Mouse (Mus musculus): ENCODE data around the gene Gm14124. TPM values are rescaled to one million over a fixed set of nuclear protein-coding genes. Genes with fewer than 3 reads are reported as not detected.
A peak's percentile ranks its signal among the peaks of the same experiment; 100 is the strongest.
"Not testable (repeated sequence)": the region's sequence is repeated elsewhere in the genome, so short reads cannot be mapped to it uniquely, and the experiment has no call there.

Gene Gm14124
- polyA plus RNA-seq (2012; rRNA removed) (not detected in 2 replicates), polyA plus RNA-seq (2014; fragmentation: Nextera tagmentation; extraction: Ambion mirVana) (not detected in 2 replicates)

DNA sequence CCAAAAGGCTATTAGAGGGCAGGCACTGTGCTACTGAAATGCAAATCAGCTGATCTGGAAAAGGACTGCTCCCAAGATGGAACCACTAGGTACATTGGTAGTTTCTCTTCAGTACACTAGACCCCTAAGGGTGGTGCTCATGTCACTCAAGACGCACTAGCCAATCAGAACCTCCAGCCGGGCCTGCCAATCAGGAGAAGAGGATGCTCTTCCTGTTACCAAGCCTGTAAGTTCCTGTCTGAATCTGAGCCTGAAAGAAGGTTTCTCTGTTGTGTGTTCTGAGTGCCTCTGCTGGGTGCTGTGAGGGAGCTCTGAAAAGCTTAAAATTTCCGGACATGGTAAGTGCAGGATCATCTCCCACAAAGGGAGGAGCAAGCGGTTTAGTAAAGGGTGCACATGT lies at the start of gene Gm14124:
Gm14124 (plus strand) TSS at position 227 of the 400 bp plus-strand sequence.
- H3K9me3 ChIP-seq (ENCODE audit: control insufficient read depth, low read length); H3K27me3 ChIP-seq (ENCODE audit: control insufficient read depth, insufficient read depth, low read length); H3K4me3 ChIP-seq (ENCODE audit: insufficient read depth in 1 of 2, low read depth in 2 of 2, low read length in 2 of 2); H3K27ac ChIP-seq; H3K36me3 ChIP-seq (replicated peaks; ENCODE audit: control insufficient read depth, insufficient read depth, low read depth); DNase-seq (ENCODE audit: low read depth in 3 of 3, low spot score in 3 of 3); H3K4me1 ChIP-seq (replicated peaks; ENCODE audit: control insufficient read depth in 2 of 2, insufficient read depth in 2 of 2, low read length in 1 of 2); ATAC-seq (ENCODE audit: insufficient read depth); H3K4me2 ChIP-seq (ENCODE audit: low read depth); H3K9ac ChIP-seq (replicated peaks): not testable (repeated sequence)
- 48% methylated on average over 4 of the region's 4 CpGs for WGBS (ENCODE audit: insufficient replicate concordance)

DNA sequence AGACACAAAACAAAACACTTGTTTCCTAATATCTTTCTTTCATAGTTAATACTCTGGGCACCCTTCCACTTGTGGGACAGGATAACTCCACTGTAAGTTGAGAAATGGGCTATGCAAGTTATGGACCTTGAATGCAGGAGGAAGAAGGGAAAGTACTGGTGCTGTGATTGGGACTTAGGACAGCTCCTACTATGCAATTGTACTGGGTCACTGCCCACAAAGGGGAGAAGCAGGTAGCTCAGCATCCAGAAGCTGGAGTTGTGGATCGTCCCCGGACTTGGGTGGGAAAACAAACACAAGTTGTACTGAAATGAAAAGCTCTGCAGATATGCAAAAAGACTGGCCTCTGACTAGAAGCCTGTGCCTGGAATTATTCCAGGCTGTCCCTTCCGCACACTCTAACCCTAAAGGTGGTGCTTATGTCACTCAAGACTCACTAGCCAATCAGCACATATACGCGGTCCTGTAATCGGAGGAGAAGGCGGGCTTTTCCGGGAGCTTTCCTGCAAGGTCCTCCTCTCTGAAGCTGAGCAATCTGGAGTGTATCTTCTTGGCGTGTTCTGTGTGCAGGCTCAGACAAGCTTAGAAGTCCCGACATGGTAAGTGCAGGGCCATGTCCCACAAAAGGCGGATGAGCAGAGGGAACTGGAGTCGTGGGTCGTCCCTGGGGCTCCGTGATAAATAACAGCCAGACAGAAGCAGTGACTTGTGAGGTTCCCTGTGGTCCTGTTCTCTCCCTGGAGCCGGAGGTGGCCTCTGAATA lies 39.5 kb upstream of the Gm14124 start, which contains the start of gene Zfp937:
Zfp937 (plus strand) TSS at position 474 of the 763 bp plus-strand sequence.
- 4% methylated on average over 15 of the region's 15 CpGs for WGBS (ENCODE audit: insufficient replicate concordance)
- H3K4me3 ChIP-seq (ENCODE audit: insufficient read depth in 1 of 2, low read depth in 2 of 2, low read length in 2 of 2) = peak within 1 kb of the TSS; percentile 30 to 67
- DNase-seq (ENCODE audit: low read depth in 3 of 3, low spot score in 3 of 3) = peak in 2 of 3 experiments; percentile 1

DNA sequence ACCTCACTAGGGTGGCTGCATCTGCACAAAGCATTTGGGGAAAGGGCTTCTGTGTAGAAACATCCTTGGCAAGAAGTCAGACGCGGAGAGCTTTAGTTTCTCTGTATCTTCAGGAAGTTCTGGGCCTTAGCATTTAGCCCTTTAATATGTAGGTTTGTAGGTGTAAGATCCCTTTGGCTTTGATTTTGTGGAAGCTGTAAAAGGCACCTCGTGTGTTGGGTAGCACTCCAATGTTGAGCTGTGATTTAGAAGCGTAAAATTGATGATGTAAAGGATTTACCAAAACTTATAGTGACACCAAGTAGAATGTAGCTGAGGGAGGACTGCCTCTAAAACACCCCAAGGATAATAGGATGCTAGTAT lies 39.0 kb upstream of the Gm14124 start:
- 10% methylated on average over 3 of the region's 4 CpGs for WGBS (ENCODE audit: insufficient replicate concordance)
- H3K36me3 ChIP-seq (replicated peaks; ENCODE audit: control insufficient read depth, insufficient read depth, low read depth); ATAC-seq (ENCODE audit: insufficient read depth); H3K27me3 ChIP-seq (ENCODE audit: control insufficient read depth, insufficient read depth, low read length); H3K27ac ChIP-seq; H3K4me1 ChIP-seq (replicated peaks; ENCODE audit: control insufficient read depth in 2 of 2, insufficient read depth in 2 of 2, low read length in 1 of 2); H3K9ac ChIP-seq (replicated peaks); DNase-seq (ENCODE audit: low read depth in 3 of 3, low spot score in 3 of 3); H3K9me3 ChIP-seq (ENCODE audit: control insufficient read depth, low read length): not testable (repeated sequence)
- peak overlapping the region; percentile 42 for H3K4me2 ChIP-seq (ENCODE audit: low read depth)
- H3K4me3 ChIP-seq (ENCODE audit: insufficient read depth in 1 of 2, low read depth in 2 of 2, low read length in 2 of 2) = peak overlapping the region; percentile 30 to 67

More for the DNA sequence above, 39.5 kb upstream of the Gm14124 start, which contains the start of gene Zfp937:
- not testable (repeated sequence) for H3K27me3 ChIP-seq (ENCODE audit: control insufficient read depth, insufficient read depth, low read length); H3K36me3 ChIP-seq (replicated peaks; ENCODE audit: control insufficient read depth, insufficient read depth, low read depth); H3K9ac ChIP-seq (replicated peaks); H3K9me3 ChIP-seq (ENCODE audit: control insufficient read depth, low read length); H3K4me1 ChIP-seq (replicated peaks; ENCODE audit: control insufficient read depth in 2 of 2, insufficient read depth in 2 of 2, low read length in 1 of 2); H3K27ac ChIP-seq
- peak within 1 kb of the TSS; percentile 42 for H3K4me2 ChIP-seq (ENCODE audit: low read depth)
- ATAC-seq (ENCODE audit: insufficient read depth) = peak; percentile 93

DNA sequence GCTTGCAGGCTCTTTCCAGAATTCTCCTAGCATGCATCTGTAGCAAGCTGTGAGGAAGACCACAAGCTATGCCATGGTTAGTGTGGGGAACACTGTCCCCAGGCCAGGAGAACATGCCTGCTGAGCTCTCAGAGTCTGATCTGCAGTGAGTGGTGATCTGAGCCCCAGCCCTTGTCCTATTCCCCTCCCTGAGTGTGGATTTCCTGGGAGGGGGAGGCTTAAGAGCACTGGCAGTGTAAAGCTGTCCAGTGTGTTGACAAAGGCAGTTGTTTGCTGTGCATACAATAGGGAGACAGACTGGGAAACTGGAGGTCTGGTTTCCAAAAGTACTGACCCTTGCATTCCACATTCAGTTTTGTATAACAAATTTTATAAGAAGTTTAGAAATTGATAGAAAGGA lies 34.1 kb upstream of the Gm14124 start:
- not testable (repeated sequence) for H3K27me3 ChIP-seq (ENCODE audit: control insufficient read depth, insufficient read depth, low read length); H3K4me1 ChIP-seq (replicated peaks; ENCODE audit: control insufficient read depth in 2 of 2, insufficient read depth in 2 of 2, low read length in 1 of 2); DNase-seq (ENCODE audit: low read depth in 3 of 3, low spot score in 3 of 3); H3K4me2 ChIP-seq (ENCODE audit: low read depth); H3K9me3 ChIP-seq (ENCODE audit: control insufficient read depth, low read length); H3K4me3 ChIP-seq (ENCODE audit: insufficient read depth in 1 of 2, low read depth in 2 of 2, low read length in 2 of 2); H3K27ac ChIP-seq; H3K36me3 ChIP-seq (replicated peaks; ENCODE audit: control insufficient read depth, insufficient read depth, low read depth); H3K9ac ChIP-seq (replicated peaks)
- 0 out of 2 replicates have a peak, but pooled peaks have one; percentile 18 for ATAC-seq (ENCODE audit: insufficient read depth)

DNA sequence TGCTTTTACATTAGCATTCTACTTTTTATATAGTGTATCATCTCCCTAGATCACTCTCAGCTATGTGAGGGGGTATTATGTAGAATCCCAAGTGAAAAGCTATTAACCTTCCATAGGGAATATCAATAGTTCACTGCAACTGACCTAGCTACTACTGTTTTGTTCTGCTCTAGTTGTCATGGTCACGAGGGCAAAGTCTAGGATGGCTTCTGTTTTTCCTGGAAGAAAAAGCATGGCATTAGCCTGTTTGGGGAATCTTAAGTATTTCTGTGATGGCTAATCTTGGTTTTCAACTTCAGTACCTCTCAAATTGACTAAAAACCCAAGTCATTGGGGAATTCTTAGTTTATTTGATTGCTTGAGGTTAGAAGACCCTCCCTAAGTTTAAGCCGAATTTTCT lies 14.1 kb upstream of the Gm14124 start:
- no peak for ATAC-seq (ENCODE audit: insufficient read depth)
- 51% methylated on average over 2 of the region's 2 CpGs for whole genome bisulfite sequencing (ENCODE audit: insufficient replicate concordance)
- TF ChIP-seq EP300 (IDR thresholded peaks at IDR 0.05; ENCODE audit: low read depth) (no peak), CTCF (IDR thresholded peaks at IDR 0.05; ENCODE audit: low read depth) (no peak)
- H3K4me1 ChIP-seq (replicated peaks; ENCODE audit: control insufficient read depth in 2 of 2, insufficient read depth in 2 of 2, low read length in 1 of 2) = no peaks in the 10 kb centered on the region
- no peak overlapping the region for H3K4me3 ChIP-seq (ENCODE audit: insufficient read depth in 1 of 2, low read depth in 2 of 2, low read length in 2 of 2)
- H3K9me3 ChIP-seq (ENCODE audit: control insufficient read depth, low read length) = no peaks in the 10 kb centered on the region
- no peak overlapping the region for H3K27ac ChIP-seq
- H3K4me2 ChIP-seq (ENCODE audit: low read depth) = no peak overlapping the region
- H3K9ac ChIP-seq (replicated peaks) = no peak overlapping the region
- DNase-seq (ENCODE audit: low read depth in 3 of 3, low spot score in 3 of 3) = no peak
- H3K27me3 ChIP-seq (ENCODE audit: control insufficient read depth, insufficient read depth, low read length) = no peaks in the 10 kb centered on the region
- no peaks in the 10 kb centered on the region for H3K36me3 ChIP-seq (replicated peaks; ENCODE audit: control insufficient read depth, insufficient read depth, low read depth)

DNA sequence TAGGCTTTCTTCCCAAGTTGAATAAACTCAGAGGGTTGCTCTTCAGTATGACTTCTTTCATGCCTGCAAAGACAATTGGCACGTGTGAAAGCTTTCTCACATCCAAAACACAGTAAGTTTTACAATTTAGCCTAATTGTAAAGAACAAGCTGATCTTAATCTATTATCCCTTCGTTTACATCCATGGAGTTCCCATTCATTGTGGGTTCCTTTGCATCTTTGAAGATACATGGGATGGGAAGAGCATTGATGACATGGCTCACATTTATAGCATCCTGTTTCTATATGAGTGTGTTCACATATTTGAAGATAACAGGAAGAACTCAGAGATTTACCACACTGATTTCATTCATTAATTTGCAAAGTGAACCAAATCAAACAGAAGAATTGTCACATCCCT lies 1.8 kb upstream of the Gm14124 start, which contains the start of gene Gm21994:
Gm21994 (minus strand) TSS at position 101 of the 400 bp plus-strand sequence.
- not testable (repeated sequence) for H3K4me3 ChIP-seq (ENCODE audit: insufficient read depth in 1 of 2, low read depth in 2 of 2, low read length in 2 of 2); ATAC-seq (ENCODE audit: insufficient read depth); H3K9me3 ChIP-seq (ENCODE audit: control insufficient read depth, low read length); H3K4me1 ChIP-seq (replicated peaks; ENCODE audit: control insufficient read depth in 2 of 2, insufficient read depth in 2 of 2, low read length in 1 of 2); H3K27ac ChIP-seq; H3K4me2 ChIP-seq (ENCODE audit: low read depth); H3K36me3 ChIP-seq (replicated peaks; ENCODE audit: control insufficient read depth, insufficient read depth, low read depth); H3K27me3 ChIP-seq (ENCODE audit: control insufficient read depth, insufficient read depth, low read length); H3K9ac ChIP-seq (replicated peaks); DNase-seq (ENCODE audit: low read depth in 3 of 3, low spot score in 3 of 3)
- WGBS (ENCODE audit: insufficient replicate concordance) = 27% methylated on average over 2 of the region's 2 CpGs

DNA sequence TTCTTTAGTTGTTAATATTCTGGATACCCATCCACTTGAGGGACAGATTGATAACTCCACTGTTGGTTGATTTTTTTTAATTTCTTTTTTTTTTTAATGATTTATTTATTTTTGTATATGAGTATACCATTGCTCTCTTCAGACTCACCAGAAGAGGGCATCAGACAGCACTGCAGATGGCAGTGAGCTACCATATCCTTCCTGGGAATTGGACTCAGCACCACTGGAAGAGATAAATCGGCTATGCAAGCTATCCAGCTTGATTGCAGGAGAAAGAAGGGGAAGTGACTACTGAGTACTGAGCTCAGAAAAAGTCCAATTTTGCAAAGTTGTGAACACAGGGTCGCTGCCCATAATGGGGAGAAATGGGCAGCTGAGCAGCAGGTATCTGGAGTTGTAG lies 456 bp upstream of the Gm14124 start:
- H3K27me3 ChIP-seq (ENCODE audit: control insufficient read depth, insufficient read depth, low read length); H3K4me1 ChIP-seq (replicated peaks; ENCODE audit: control insufficient read depth in 2 of 2, insufficient read depth in 2 of 2, low read length in 1 of 2); H3K36me3 ChIP-seq (replicated peaks; ENCODE audit: control insufficient read depth, insufficient read depth, low read depth); H3K9ac ChIP-seq (replicated peaks); ATAC-seq (ENCODE audit: insufficient read depth); DNase-seq (ENCODE audit: low read depth in 3 of 3, low spot score in 3 of 3); H3K27ac ChIP-seq; H3K9me3 ChIP-seq (ENCODE audit: control insufficient read depth, low read length); H3K4me2 ChIP-seq (ENCODE audit: low read depth); H3K4me3 ChIP-seq (ENCODE audit: insufficient read depth in 1 of 2, low read depth in 2 of 2, low read length in 2 of 2): not testable (repeated sequence)
- WGBS (ENCODE audit: insufficient replicate concordance) = 38% methylated on average over 2 of the region's 2 CpGs
